Mouse (Mus musculus) c-Kit-negative CD71-positive TER-119-positive erythroid progenitor cells, embryonic 14.5 days (primary cell): ENCODE results near the gene 9530077C05Rik.
"Not testable (repeated sequence)": the region's sequence is repeated elsewhere in the genome, so short reads cannot be mapped to it uniquely, and the experiment has no call there.

Experiments
- DNase-seq: peaks from one replicate; pipeline ENCODE4 v3.0.0-alpha.2; 2013; ENCODE audit warnings: low read depth, low spot score

The 9530077C05Rik gene

DNA sequence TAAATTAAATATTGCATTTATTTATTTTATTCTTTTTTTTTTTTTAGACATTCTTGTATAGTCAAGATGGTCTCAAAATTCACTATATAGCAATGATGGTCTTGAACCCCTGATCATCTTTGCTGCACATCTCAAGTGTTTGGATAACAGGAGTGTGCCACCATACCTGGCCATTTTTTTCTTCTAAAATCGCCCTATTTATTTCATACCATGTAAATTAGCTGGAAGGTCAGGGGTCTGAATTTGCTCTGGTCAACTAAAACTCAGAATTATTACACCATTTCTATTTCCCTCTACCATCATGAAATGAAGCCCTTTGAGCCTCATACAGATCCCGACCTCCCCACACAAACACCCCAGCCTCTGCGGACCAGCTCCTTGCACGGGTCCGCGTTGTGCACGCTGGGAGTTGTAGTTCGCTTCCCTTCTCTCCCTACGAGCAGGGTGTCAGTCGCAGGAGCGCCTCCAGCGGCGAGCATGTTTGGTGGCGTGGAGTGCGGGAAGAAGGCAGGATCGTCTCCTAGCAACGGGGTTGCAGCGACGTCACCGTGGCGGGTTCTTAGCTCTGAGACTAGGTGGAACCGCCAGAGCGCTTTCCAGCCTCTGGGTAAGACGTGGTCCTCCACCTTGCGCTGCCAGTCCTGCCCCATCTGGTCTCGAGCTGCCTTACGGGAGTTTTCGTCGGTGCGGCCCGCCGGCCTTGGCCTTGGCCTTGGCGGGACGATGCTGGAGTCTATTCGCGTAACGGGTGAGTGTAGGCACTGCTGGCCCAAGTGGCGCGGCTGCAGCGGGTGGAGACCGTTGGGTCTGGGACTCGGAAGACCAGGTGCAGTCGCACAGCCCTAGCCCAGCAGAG is at the start of gene 9530077C05Rik:
TSS of gene 9530077C05Rik (plus strand) at position 512 of the 856 bp plus-strand sequence.
- DNase-seq: peak; percentile 91

- no peak for DNase-seq
Measured at GRCm38 (mm10) chr9:22366221-22366620, 45.1 kb upstream of the 9530077C05Rik start.

GRCm38 (mm10) chr9:22366621-22367020 is 44.7 kb upstream of the 9530077C05Rik start:
- no peak for DNase-seq

GRCm38 (mm10) chr9:22368030-22368429 is 43.3 kb upstream of the 9530077C05Rik start:
- no peak for DNase-seq

DNA sequence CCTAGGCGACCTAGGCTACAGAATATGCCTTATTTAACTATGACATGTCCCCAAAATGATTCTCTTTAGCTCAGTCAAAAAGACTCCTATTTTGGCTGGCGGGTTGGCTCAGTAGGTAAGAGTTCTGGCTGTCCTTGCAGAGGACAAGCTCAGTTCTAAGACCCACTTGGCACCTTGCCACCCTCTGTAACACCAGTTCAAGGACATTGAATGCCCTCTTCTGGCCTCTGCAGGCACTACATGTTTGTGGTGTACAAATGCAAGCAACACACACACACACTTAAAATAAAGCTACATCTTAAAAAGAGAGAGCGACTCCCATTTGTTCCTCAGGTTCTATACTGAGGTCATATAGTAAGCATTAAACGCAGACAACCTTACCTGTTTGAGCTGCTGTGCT is 38.6 kb upstream of the 9530077C05Rik start:
- no peak for DNase-seq

- no peak for DNase-seq
Measured at GRCm38 (mm10) chr9:22376086-22376485, 35.2 kb upstream of the 9530077C05Rik start.

- DNase-seq: no peak
Measured at GRCm38 (mm10) chr9:22385890-22386289, 25.4 kb upstream of the 9530077C05Rik start.

GRCm38 (mm10) chr9:22387901-22388300 is 23.4 kb upstream of the 9530077C05Rik start:
- DNase-seq: no peak

DNA sequence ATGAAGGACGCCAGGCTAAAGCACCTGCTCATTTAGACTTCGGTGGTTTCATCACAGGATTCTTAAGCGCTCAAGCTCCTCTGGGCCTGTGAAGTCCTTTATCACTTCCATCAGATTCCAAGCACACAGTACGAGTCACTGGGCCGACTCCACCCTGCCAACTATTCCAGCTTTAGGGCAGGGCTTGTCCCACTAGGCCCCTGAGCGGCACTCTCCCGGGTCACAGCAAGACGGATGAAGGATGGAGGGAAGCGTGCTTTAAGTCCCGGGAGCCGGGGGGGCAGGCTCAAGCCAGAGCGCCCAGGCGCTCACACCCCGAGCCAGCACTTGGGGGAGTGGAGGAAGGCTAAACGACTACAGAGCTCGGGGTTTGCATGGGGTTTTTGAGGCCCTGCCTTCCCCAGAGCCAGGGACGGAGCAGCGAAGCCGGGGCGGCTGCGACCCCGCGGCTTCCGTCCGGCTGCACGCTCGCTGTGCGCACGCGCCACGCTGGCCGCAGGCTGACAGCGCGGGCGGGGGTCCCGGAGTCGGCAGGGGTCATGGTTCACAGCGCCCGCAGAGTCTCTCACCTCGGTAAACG is 22.8 kb upstream of the 9530077C05Rik start:
- DNase-seq: peak; percentile 76

DNA sequence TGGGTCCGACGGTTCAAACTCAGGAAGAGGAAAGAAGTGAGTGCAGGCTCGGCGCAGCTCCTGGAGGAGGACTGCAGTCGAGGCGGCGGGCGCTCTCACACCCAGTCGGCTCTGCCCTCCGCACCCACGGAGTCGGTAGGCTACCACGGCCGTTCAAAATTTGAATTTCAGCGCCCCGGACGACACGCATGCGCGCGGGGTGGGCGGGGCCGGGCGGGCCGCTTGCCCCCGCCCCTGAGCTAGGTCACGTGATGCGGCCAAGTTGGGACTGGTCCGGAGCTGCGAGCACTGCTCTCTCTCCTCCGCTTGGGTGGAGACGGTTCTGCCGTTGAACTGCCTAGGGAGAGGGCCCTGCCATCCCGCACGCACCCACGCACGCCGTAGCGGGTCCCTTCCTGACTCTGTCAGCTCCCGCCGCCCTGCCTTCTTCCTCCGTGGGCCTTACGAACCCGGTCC is 22.3 kb upstream of the 9530077C05Rik start, which contains the start of gene Anln:
TSS of gene Anln (minus strand) at position 168 of the 456 bp plus-strand sequence.
- peak; percentile 91 for DNase-seq

DNA sequence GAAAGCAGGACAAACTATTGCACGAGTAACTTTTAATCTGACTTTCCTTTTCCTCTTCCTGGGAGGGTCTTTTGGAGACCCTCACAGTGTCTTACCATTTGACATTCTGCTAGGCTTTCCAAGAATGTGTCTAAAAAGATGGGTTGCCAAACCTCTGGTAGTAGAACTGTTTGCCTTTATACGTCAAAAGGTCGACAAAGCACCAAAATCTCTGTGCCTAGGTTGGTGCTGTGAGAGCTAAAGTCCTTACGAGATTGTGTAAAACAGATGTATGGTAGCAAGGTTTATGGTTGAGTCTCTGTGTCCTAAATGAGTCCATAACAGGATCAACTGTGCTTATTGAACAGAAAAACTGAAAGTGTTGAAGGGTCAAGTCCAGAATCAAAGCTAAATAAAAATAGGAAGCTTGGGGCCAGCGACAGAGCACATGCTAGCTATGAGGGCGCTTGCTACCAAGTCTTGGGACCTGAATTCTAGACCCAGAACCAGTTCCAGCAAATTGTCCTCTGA is 21.5 kb upstream of the 9530077C05Rik start:
- no peak for DNase-seq

GRCm38 (mm10) chr9:22390390-22390789 is 20.9 kb upstream of the 9530077C05Rik start:
- DNase-seq: no peak

GRCm38 (mm10) chr9:22394725-22395124 is 16.6 kb upstream of the 9530077C05Rik start:
- DNase-seq: no peak

DNA sequence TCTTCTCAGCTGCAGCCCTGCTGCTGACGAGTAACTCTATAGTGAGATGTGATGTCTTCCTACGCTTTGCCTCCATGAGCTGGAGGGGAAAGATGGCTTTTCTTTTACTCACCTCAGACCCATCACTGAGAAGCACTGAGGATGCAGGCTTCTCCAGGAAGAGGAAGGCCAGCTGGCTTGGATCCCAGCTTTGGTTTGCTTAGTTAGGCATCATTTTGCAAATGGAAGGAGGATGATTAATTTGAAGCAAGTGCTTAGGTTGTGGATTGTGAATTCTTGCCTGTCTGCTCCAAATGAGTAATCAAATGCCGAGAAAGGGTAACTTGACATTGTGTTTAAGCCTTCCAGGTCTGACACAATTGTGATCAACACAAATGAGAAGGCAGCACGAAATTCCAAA is 12.3 kb upstream of the 9530077C05Rik start:
- no peak for DNase-seq

DNA sequence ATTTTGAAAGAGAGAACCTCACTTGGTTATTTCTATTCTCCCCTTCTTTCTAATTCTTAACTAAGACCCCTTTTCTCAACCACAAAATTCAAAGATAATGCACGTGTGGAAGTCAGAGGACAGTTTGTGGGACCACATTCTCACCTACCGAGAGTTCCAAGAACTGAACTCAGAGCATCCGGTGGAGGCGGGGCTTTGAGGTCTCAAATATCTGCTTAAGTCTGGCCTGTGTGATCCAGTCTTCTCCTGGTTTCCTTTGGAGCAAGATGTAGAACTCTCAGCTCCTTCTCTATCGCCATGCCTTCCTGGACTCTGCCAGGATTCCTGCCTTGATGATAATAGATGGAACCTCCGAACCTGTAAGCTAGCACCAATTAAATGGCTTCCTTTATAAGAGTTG is 9.3 kb upstream of the 9530077C05Rik start:
- DNase-seq: no peak

DNA sequence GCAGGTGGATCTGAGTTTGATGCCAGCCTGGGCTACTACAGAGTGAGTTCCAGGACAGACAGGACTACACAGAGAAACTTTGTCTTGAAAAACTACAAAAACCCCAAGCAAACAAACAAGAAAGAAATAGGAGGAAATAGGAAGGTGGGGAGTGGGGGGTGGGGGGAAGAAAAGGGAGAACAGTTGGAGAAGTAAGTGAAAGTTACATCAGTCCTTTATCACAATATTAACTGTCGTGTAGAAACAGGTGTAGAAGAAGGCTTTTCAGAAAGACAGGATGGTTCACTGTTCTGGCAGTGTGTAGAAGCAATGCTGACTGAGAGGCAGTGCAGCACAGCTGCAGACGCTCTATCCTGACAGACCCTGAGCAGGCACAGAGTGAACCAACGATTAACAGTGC is 8.3 kb upstream of the 9530077C05Rik start:
- DNase-seq: no peak

DNA sequence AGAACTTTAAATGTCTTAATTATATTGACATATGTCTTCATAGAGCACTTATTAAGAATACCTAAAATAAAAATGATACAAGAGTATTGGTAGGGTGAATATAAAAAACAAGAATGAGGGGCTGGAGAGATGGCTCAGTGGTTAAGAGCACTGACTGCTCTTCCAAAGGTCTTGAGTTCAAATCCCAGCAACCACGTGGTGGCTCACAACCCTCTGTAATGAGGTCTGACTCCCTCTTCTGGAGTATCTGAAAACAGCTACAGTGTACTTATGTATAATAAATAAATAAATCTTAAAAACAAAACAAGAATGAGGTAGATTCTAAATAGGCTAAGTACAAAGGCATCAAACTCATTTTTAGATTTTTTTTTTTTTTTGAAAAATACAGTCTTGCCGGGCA is 7.8 kb upstream of the 9530077C05Rik start:
- not testable (repeated sequence) for DNase-seq

DNA sequence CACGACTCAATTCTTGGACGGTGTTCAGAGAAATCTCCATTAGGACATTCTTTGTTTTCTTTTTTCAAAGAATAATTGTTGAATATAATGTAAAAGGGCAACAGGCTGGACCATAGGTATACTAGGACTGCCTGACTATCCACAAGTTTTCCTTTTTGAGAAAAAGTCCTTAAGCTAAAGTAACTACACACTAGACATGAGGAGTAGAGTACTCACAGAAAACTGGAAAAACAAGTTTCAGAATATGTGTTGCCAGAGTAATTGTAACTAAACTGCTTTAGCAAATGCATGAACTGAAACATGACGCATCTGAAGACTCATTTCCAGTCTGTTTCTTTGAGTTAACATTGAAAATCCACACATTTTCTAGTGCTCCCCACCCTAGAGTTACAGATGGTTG is 5.9 kb upstream of the 9530077C05Rik start:
- no peak for DNase-seq

GRCm38 (mm10) chr9:22407633-22408032 is 3.7 kb upstream of the 9530077C05Rik start:
- DNase-seq: not testable (repeated sequence)

- not testable (repeated sequence) for DNase-seq
Measured at GRCm38 (mm10) chr9:22408344-22408743, 3.0 kb upstream of the 9530077C05Rik start.

DNA sequence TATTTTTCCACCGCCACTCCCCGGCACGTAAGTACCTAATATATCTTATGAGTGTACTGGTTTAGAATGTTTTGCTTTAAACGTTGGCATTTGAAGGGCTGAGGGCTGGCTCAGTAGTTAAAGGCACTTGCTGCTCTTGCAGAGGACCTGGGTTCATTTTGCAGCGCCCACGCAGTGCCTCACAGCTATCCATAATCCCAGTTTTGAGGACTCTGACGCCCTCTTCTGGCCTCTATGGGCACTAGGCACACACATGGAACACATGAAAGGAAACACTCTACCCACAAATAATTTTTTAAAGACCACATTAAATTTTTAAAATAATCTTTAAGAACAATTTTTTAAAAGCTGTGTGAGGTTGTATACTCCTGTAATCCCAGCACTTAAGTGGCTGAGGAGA is 1.8 kb upstream of the 9530077C05Rik start:
- no peak for DNase-seq

DNA sequence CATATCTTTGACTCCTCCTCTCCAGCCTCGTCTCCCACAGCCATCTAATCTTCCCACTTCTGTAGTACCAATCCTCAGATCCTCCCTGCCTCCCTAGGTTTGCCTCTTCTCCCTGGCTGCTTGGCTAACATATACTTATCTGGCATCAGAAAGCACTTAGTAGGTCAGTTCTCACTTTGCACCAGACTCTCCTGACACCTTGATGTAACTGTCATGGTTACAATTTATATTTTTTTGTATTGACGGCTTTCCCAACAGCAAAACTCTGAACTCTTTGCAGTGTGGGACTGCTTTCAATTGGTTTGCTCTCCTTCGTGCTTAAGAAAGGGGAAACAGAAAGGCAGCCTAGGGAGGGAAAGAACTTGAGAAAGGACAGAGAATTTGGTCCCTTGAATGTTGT is 4.9 kb downstream of the 9530077C05Rik start:
- DNase-seq: no peak

DNA sequence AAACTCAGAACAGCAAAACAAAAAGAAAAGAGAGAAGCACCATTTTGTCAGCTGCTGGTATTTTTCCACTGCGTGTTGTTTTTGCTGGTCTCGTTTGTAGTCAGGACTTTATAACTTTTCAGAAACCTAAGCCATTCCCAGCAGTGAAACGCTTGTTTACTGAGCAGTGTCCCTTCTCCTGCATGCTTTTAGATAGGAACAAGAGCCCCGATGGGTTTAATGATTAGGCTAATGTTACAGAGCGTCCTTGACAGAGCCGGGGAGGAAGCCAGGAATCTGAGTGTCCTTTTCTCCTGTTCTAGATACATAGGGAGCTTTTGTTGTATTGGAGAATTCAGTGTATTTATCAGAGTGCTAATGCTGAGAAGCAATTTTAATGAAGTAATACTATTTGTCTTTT is 6.2 kb downstream of the 9530077C05Rik start:
- no peak for DNase-seq
